Mouse (Mus musculus) heart, embryonic 10.5 days (tissue): Measurements from ENCODE around the gene Skp1a. TPM values are rescaled to one million over a fixed set of nuclear protein-coding genes. Genes with fewer than 3 reads are reported as not detected.

Experiments used
- DNase-seq: peaks from one replicate; pipeline ENCODE4 v3.0.0-alpha.2; 2017; ENCODE audit warnings: low spot score
- H3K27ac ChIP-seq: fragments of 300-500 bp; sonication (generic); 2 replicates; pipeline ENCODE4 v1.5.1; 2016; ENCODE audit warnings: mild to moderate bottlenecking
- H3K27me3 ChIP-seq: fragments of 300-500 bp; sonication (generic); 2 replicates; pipeline ENCODE4 v1.6.1; 2016; ENCODE audit warnings: mild to moderate bottlenecking; ENCODE audit not compliant: poor library complexity, insufficient read depth, severe bottlenecking
- H3K36me3 ChIP-seq: fragments of 300-500 bp; sonication (generic); 2 replicates; pipeline ENCODE4 v1.6.1; 2016; ENCODE audit warnings: mild to moderate bottlenecking, moderate library complexity
- H3K4me1 ChIP-seq: fragments of 300-500 bp; sonication (generic); 2 replicates; pipeline ENCODE4 v1.6.1; 2016; ENCODE audit warnings: mild to moderate bottlenecking
- H3K4me3 ChIP-seq: fragments of 300-500 bp; sonication (generic); 2 replicates; pipeline ENCODE4 v1.5.1; 2016; ENCODE audit warnings: mild to moderate bottlenecking, moderate library complexity
- H3K9me3 ChIP-seq: fragments of 300-500 bp; sonication (generic); 2 replicates; pipeline ENCODE4 v1.6.1; 2016; ENCODE audit warnings: mild to moderate bottlenecking, moderate library complexity
- WGBS: fragments of 180-500 bp; shearing (Covaris S2); methylation state at CpG from one replicate; pipeline ENCODE4 v1.1.7; 2016; 5-methylcytosine and 5-hydroxymethylcytosine counted together
- polyA plus RNA-seq: library from polyadenylated mRNA; unstranded; fragments of >200 nt; fragmentation: Nextera tagmentation; extraction: Ambion mirVana; gene quantifications from 2 replicates; pipeline ENCODE4 v1.2.1, GENCODE M21; 2016

Skp1a gene
- polyA plus RNA-seq, 1 experiment from 2014 or later: 546 TPM

- Histone ChIP-seq H3K9me3 (no peaks in the 10 kb centered on the region), H3K27me3 (peaks cover 36% of the 10 kb centered on the region), H3K36me3 (peaks cover 9% of the 10 kb centered on the region), H3K27ac (peak overlapping the region; percentile 89), H3K4me1 (peaks cover 56% of the 10 kb centered on the region), H3K4me3 (peak overlapping the region; percentile 81)
- no peak for DNase-seq
- whole genome bisulfite sequencing: 8% methylated on average over 44 of the region's 44 CpGs
Measured at GRCm38 (mm10) chr11:52283596-52284571, 52.1 kb downstream of the Skp1a start.

GRCm38 (mm10) chr11:52286301-52286957, 54.6 kb downstream of the Skp1a start:
- Histone ChIP-seq H3K4me1 (peaks cover 51% of the 10 kb centered on the region), H3K36me3 (no peaks in the 10 kb centered on the region; the same call in 1 of the 2 replicates), H3K4me3 (peak overlapping the region; percentile 5; the same call in 1 of the 2 replicates), H3K9me3 (no peaks in the 10 kb centered on the region), H3K27me3 (peaks cover 32% of the 10 kb centered on the region), H3K27ac (0 out of 2 replicates have a peak overlapping the region, but pooled peaks have one; percentile 17)
- 23% methylated on average over 16 of the region's 16 CpGs for WGBS
- no peak for DNase-seq

DNA sequence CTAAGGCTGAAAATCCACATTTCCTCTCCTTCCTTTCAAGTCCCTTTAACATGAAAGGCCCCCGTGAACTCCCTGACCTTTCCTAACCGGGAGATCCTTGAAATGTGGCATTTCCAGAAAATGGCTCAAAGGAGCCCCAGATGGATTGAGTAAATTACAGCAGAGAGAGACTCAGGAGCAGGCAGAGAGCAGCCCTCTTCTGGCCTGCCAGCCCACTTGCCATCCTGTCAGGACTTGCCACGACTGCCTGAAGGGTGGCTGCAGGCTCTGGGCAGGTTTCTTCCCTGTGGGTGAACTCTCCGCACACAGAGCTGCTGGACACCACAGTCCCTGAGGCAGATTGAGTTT, 55.1 kb downstream of the Skp1a start:
- 28% methylated on average over 4 of the region's 4 CpGs for WGBS

GRCm38 (mm10) chr11:52292346-52292745, 60.6 kb downstream of the Skp1a start:
- H3K9me3 ChIP-seq: no peaks in the 10 kb centered on the region
- H3K4me1 ChIP-seq: 0 out of 2 replicates have a peak, but pooled peaks cover under 1% of the 10 kb centered on the region
- H3K27me3 ChIP-seq: peaks cover 13% of the 10 kb centered on the region; the same call in 1 of the 2 replicates
- no peak for DNase-seq
- H3K36me3 ChIP-seq: no peaks in the 10 kb centered on the region
- 74% methylated on average over 7 of the region's 7 CpGs for WGBS
- H3K4me3 ChIP-seq: no peak overlapping the region
- H3K27ac ChIP-seq: no peak overlapping the region

More for the DNA sequence above, 55.1 kb downstream of the Skp1a start:
- Histone ChIP-seq H3K4me1 (peaks cover 46% of the 10 kb centered on the region), H3K4me3 (peak overlapping the region; percentile 5; the same call in 1 of the 2 replicates), H3K27me3 (peaks cover 29% of the 10 kb centered on the region), H3K27ac (0 out of 2 replicates have a peak overlapping the region, but pooled peaks have one; percentile 17), H3K9me3 (no peaks in the 10 kb centered on the region), H3K36me3 (no peaks in the 10 kb centered on the region)
- no peak for DNase-seq

DNA sequence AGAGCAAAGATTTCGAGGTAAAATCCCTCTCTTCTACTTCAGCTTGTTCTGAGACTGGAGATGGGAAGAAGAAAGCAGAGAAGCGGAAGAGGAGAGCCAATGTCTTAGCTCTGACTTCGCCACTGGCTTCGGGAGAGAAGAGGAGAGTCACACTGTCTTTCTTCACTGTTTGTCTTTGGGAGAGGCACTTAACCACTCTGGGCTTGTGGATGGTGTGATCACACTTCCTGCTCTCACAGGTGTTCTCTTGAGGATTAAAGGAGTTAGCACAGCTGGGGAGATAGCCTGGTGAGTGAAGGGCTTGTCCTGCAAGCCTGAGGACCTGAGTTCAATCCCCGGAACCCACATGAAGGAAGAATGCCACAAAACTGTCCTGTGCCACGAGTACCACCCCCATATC, 61.1 kb downstream of the Skp1a start:
- Histone ChIP-seq H3K9me3 (no peaks in the 10 kb centered on the region), H3K4me1 (no peaks in the 10 kb centered on the region), H3K27me3 (peaks cover 10% of the 10 kb centered on the region; the same call in 1 of the 2 replicates), H3K36me3 (no peaks in the 10 kb centered on the region), H3K27ac (no peak overlapping the region), H3K4me3 (no peak overlapping the region)
- 60% methylated on average over 6 of the region's 6 CpGs for WGBS
- DNase-seq: no peak

DNA sequence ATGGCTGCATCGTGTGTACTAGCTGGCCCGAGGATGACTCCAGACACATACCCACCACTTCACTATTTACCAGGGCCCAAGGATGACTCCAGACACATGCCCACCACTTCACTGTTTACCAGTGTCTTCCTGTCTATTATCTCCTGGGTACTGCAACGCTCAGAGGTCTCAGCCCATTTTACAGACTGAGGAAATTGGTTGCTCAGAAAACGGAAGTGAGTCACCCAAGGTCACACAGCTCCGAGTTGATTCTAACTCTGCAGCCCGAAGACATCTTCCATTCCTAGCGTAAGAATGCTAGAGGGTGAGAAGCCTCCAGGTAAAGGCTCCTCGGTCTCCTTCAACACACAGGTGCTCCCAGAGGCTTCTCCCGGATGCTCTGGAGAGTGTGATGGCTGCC, 62.3 kb downstream of the Skp1a start:
- no peak overlapping the region for H3K27ac ChIP-seq
- no peaks in the 10 kb centered on the region for H3K36me3 ChIP-seq
- 83% methylated on average over 9 of the region's 9 CpGs for WGBS
- H3K27me3 ChIP-seq: peaks cover 12% of the 10 kb centered on the region
- 0 out of 2 replicates have a peak, but pooled peaks cover 2% of the 10 kb centered on the region for H3K4me1 ChIP-seq
- no peak for DNase-seq
- H3K9me3 ChIP-seq: no peaks in the 10 kb centered on the region
- no peak overlapping the region for H3K4me3 ChIP-seq

Other genes starting within 250 kb of the Skp1a start
- gene Ube2b, start 231.2 kb upstream of the Skp1a start, polyA plus RNA-seq: 224 and 227 TPM in 2 replicates
- gene Cdkl3, start 227.8 kb upstream of the Skp1a start, polyA plus RNA-seq: 8.0 and 10.3 TPM in 2 replicates
- 66.2 and 91.4 TPM in 2 replicates for gene Ppp2ca, start 133.3 kb upstream of the Skp1a start, polyA plus RNA-seq
- not detected in 2 replicates for gene Olfr1373, start 86.5 kb upstream of the Skp1a start, polyA plus RNA-seq
- not detected in 2 replicates for gene Olfr1371, start 18.0 kb upstream of the Skp1a start, polyA plus RNA-seq
- gene Tcf7, start 51.0 kb downstream of the Skp1a start, polyA plus RNA-seq: 7.6 and 11.5 TPM in 2 replicates
- 304 and 442 TPM in 2 replicates for gene Vdac1, start 128.9 kb downstream of the Skp1a start, polyA plus RNA-seq
- gene 9530068E07Rik, start 164.4 kb downstream of the Skp1a start, polyA plus RNA-seq: 201 and 225 TPM in 2 replicates